Mouse (Mus musculus): Measurements from ENCODE around the gene Ccdc22. TPM values are rescaled to one million over a fixed set of nuclear protein-coding genes. Genes with fewer than 3 reads are reported as not detected.

The Ccdc22 gene
- polyA plus RNA-seq, 1 experiment from 2014 or later, result 34.4 TPM

DNA sequence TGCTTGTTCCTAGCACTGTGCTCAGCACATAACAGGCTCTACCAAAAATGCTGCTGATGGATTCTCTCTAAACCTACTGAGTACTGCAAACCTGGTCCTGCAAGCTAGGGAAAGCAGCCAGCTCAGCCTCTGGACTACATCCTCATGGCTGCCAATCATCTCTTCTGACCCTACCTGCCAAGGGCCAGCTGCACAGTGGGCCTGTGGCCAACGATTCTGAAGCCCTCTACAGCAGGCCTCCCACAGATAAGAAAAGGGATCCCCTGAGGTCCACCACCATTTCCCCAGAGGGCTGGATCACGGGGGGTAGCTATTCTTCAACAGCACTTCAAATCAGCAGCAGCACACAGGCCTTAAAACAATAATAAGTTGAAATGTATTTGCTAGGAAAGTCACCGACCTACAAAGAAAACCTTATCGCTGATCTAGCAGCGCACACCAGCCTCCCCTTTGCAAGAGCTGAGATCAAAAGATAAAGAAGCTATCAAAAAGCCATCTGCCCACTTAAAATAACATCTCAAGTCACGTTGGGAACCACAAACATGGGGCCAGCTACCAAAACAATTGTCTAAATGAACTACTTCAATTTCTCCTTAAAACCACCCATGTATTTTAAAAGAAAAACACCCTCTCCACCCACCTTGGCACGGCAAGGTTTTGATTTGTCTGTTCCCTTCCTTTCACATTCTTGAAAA, 34.7 kb downstream of the Ccdc22 start:
- peaks cover 17% of the 10 kb centered on the region for H3K9me3 ChIP-seq
- H3K4me1 ChIP-seq (replicated peaks), result peaks cover 23% of the 10 kb centered on the region
- H3K4me3 ChIP-seq, result no peak overlapping the region
- no peak for DNase-seq (ENCODE audit: low spot score)
- WGBS, result 62% methylated on average over 7 of the region's 7 CpGs
- H3K27ac ChIP-seq, result no peak overlapping the region
- no peaks in the 10 kb centered on the region for H3K36me3 ChIP-seq
- no peaks in the 10 kb centered on the region for H3K27me3 ChIP-seq (ENCODE audit: insufficient read depth, poor library complexity, severe bottlenecking)

GRCm38 (mm10) chrX:7567491-7567890, 37.8 kb downstream of the Ccdc22 start:
- Histone ChIP-seq H3K27me3 (ENCODE audit: insufficient read depth, poor library complexity, severe bottlenecking) (no peaks in the 10 kb centered on the region), H3K36me3 (no peaks in the 10 kb centered on the region), H3K9me3 (no peaks in the 10 kb centered on the region), H3K27ac (no peak overlapping the region), H3K4me3 (no peak overlapping the region), H3K4me1 (replicated peaks) (peaks cover 11% of the 10 kb centered on the region)
- DNase-seq (ENCODE audit: low spot score), result no peak
- 77% methylated on average over 9 of the region's 9 CpGs for WGBS

GRCm38 (mm10) chrX:7566352-7566751, 39.0 kb downstream of the Ccdc22 start:
- no peak overlapping the region for H3K27ac ChIP-seq
- no peaks in the 10 kb centered on the region for H3K9me3 ChIP-seq
- H3K36me3 ChIP-seq, result no peaks in the 10 kb centered on the region
- H3K4me1 ChIP-seq (replicated peaks), result 0 out of 2 replicates have a peak, but pooled peaks cover 8% of the 10 kb centered on the region
- 85% methylated on average over 6 of the region's 6 CpGs for WGBS
- no peak overlapping the region for H3K4me3 ChIP-seq
- H3K27me3 ChIP-seq (ENCODE audit: insufficient read depth, poor library complexity, severe bottlenecking), result no peaks in the 10 kb centered on the region
- no peak for DNase-seq (ENCODE audit: low spot score)

DNA sequence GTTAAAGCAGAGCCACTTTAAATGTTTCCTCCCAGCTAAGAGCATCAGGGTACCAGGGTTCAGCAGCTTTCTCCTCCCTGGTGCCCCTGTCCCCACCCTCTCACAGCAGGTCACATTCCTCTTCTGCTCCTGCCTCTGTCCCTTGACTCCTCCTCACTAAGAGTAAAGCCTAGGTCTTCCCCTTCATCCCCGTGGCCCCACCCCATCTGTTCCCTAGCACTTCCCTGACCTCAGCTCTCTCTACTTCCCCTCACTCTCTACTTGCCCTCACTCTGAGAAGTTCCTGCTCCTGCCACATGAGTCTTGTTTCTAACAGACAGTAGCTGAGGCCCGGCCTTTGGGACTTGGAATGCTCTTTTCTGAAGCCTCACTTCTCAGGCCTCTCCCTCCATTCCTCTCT, 42.2 kb downstream of the Ccdc22 start:
- Histone ChIP-seq H3K27me3 (ENCODE audit: insufficient read depth, poor library complexity, severe bottlenecking) (no peaks in the 10 kb centered on the region), H3K4me3 (no peak overlapping the region), H3K27ac (no peak overlapping the region), H3K9me3 (peaks cover 5% of the 10 kb centered on the region; the same call in 1 of the 2 replicates), H3K36me3 (peaks cover 10% of the 10 kb centered on the region), H3K4me1 (replicated peaks) (0 out of 2 replicates have a peak, but pooled peaks cover 3% of the 10 kb centered on the region)
- DNase-seq (ENCODE audit: low spot score), result no peak
- WGBS, result 30% methylated on average over 2 of the region's 2 CpGs

DNA sequence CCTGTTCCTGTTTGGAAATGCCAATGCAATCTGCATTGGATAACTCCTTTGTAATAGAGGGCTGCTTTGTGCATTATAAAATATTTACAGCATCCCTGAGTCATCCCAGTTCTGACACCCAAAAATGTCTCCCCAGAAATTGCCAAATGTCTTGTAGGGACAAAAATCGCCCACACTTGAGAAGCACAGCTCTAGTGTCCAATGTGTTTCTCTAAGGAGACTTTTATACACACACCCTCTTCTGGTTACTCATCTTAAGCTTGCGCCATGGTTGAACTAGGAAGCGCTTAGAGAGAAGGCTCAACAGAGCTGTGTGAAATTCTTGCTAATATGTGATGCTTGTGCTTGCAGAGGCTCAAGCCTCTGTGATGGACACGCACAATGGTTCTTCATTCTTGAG, 51.8 kb downstream of the Ccdc22 start:
- Histone ChIP-seq H3K27me3 (ENCODE audit: insufficient read depth, poor library complexity, severe bottlenecking) (no peaks in the 10 kb centered on the region), H3K27ac (no peak overlapping the region), H3K36me3 (no peaks in the 10 kb centered on the region), H3K4me1 (replicated peaks) (no peaks in the 10 kb centered on the region), H3K9me3 (no peaks in the 10 kb centered on the region), H3K4me3 (no peak overlapping the region)
- WGBS, result 89% methylated on average over 4 of the region's 4 CpGs
- DNase-seq (ENCODE audit: low spot score), result no peak

Other genes with a start within 250 kb of the Ccdc22 start
- gene Usp27x, start 229.7 kb downstream of the Ccdc22 start, polyA plus RNA-seq (2016; fragmentation: Nextera tagmentation; extraction: Ambion mirVana), result 0.56 and 0.90 TPM in 2 replicates
- 0.07 and 0.08 TPM in 2 replicates for gene Foxp3, start 31.9 kb downstream of the Ccdc22 start, polyA plus RNA-seq (2016; fragmentation: Nextera tagmentation; extraction: Ambion mirVana)
- 2.5 and 2.8 TPM in 2 replicates for gene Ppp1r3f, start 31.2 kb downstream of the Ccdc22 start, polyA plus RNA-seq (2016; fragmentation: Nextera tagmentation; extraction: Ambion mirVana)
- not detected in 2 replicates for gene Cacna1f, start 1.6 kb upstream of the Ccdc22 start, polyA plus RNA-seq (2016; fragmentation: Nextera tagmentation; extraction: Ambion mirVana)
- 18.5 and 26.5 TPM in 2 replicates for gene Syp, start 33.0 kb upstream of the Ccdc22 start, polyA plus RNA-seq (2016; fragmentation: Nextera tagmentation; extraction: Ambion mirVana)
- gene Prickle3, start 51.7 kb upstream of the Ccdc22 start, polyA plus RNA-seq (2016; fragmentation: Nextera tagmentation; extraction: Ambion mirVana), result 4.4 and 4.5 TPM in 2 replicates
- 40.9 and 52.0 TPM in 2 replicates for gene Plp2, start 65.9 kb upstream of the Ccdc22 start, polyA plus RNA-seq (2016; fragmentation: Nextera tagmentation; extraction: Ambion mirVana)
- gene Magix, start 75.7 kb upstream of the Ccdc22 start, polyA plus RNA-seq (2016; fragmentation: Nextera tagmentation; extraction: Ambion mirVana), result not detected in 2 replicates
- gene Gpkow, start 91.6 kb upstream of the Ccdc22 start, polyA plus RNA-seq (2016; fragmentation: Nextera tagmentation; extraction: Ambion mirVana), result 36.0 and 42.8 TPM in 2 replicates
- 19.5 and 23.7 TPM in 2 replicates for gene Wdr45, start 108.8 kb upstream of the Ccdc22 start, polyA plus RNA-seq (2016; fragmentation: Nextera tagmentation; extraction: Ambion mirVana)
- not detected in 2 replicates for gene Gm45208, start 116.7 kb upstream of the Ccdc22 start, polyA plus RNA-seq (2016; fragmentation: Nextera tagmentation; extraction: Ambion mirVana)
- 78.2 and 101 TPM in 2 replicates for gene Praf2, start 122.9 kb upstream of the Ccdc22 start, polyA plus RNA-seq (2016; fragmentation: Nextera tagmentation; extraction: Ambion mirVana)
- 18.7 and 22.9 TPM in 2 replicates for gene Ccdc120, start 145.4 kb upstream of the Ccdc22 start, polyA plus RNA-seq (2016; fragmentation: Nextera tagmentation; extraction: Ambion mirVana)
- gene Tfe3, start 157.0 kb upstream of the Ccdc22 start, polyA plus RNA-seq (2016; fragmentation: Nextera tagmentation; extraction: Ambion mirVana), result 31.7 and 36.5 TPM in 2 replicates
- 45.3 and 47.8 TPM in 2 replicates for gene Gripap1, start 184.2 kb upstream of the Ccdc22 start, polyA plus RNA-seq (2016; fragmentation: Nextera tagmentation; extraction: Ambion mirVana)
- 1.4 and 2.2 TPM in 2 replicates for gene Kcnd1, start 216.8 kb upstream of the Ccdc22 start, polyA plus RNA-seq (2016; fragmentation: Nextera tagmentation; extraction: Ambion mirVana)
- 43.8 and 55.9 TPM in 2 replicates for gene Otud5, start 235.8 kb upstream of the Ccdc22 start, polyA plus RNA-seq (2016; fragmentation: Nextera tagmentation; extraction: Ambion mirVana)